Mouse (Mus musculus): Measurements from ENCODE around the gene Epb41l5. TPM values are rescaled to one million over a fixed set of nuclear protein-coding genes. Genes with fewer than 3 reads are reported as not detected.

Epb41l5 gene
- polyA plus RNA-seq, 1 experiment from 2014 or later: 49.9 TPM

DNA sequence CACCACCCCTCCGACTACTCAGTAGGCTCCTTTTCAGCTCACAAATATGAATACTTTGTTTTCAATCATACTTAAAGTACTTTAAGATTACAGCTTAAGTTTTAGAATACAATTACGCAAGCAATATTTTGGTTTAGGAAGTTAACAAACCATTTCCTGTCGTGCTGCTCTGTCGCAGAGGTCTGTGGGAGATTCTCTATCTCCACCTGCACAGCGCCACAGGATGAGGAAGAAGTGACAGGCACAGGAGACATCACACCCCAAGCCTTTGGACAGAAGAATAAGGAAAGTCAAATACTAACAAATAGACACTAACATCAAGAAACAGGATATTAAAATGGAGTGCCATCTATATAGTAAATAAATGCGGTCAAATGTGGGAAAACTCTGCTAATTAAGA lies 49.9 kb downstream of the Epb41l5 start:
- H3K36me3 ChIP-seq (ENCODE audit: insufficient read depth): peaks cover 28% of the 10 kb centered on the region
- H3K4me1 ChIP-seq (ENCODE audit: insufficient read depth): no peaks in the 10 kb centered on the region
- no peak overlapping the region for H3K9ac ChIP-seq
- H3K27ac ChIP-seq (ENCODE audit: low read depth): no peak overlapping the region
- DNase-seq (no peak), ATAC-seq (ENCODE audit: insufficient read depth) (no peak)
- no peaks in the 10 kb centered on the region for H3K9me3 ChIP-seq (ENCODE audit: low read depth, low read length)
- TF ChIP-seq CTCF (IDR thresholded peaks at IDR 0.05; ENCODE audit: low read depth): no peak
- H3K4me3 ChIP-seq (ENCODE audit: low read depth, low read length): no peak overlapping the region
- 71% methylated on average over 6 of the region's 6 CpGs for WGBS
- H3K4me2 ChIP-seq: no peak overlapping the region
- H3K27me3 ChIP-seq (ENCODE audit: insufficient read depth, low read length): no peaks in the 10 kb centered on the region

DNA sequence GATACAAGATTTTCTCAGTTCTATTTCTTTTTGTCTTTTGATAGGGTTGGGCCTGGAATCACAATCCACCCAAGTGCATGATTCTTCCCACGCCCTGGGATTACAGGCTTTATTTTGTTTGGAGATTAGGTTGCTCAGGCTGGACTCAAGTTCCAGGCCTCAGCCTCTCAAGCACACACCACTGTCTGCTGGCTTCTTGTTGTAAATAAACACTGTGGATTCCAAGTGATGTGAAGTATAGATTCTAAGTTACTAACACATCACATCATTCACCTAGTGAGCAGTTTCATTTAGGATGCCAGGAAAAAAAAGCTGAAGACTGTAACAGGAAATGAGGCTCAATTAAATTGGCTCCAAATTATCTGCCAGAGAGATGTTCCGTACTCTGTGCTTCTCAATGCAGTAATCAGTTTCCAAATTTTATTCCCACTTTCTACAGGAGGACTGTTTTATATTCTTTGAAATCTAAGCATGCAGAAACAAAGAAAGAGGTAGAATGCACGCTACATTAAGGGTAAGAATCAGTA lies 51.8 kb downstream of the Epb41l5 start:
- H3K36me3 ChIP-seq (ENCODE audit: insufficient read depth): peaks cover 24% of the 10 kb centered on the region; the same call in 1 of the 2 replicates
- H3K9me3 ChIP-seq (ENCODE audit: low read depth, low read length): no peaks in the 10 kb centered on the region
- WGBS: 47% methylated on average over 3 of the region's 3 CpGs
- no peak overlapping the region for H3K4me2 ChIP-seq
- peak; percentile 79 for DNase-seq
- H3K4me3 ChIP-seq (ENCODE audit: low read depth, low read length): no peak overlapping the region
- H3K27ac ChIP-seq (ENCODE audit: low read depth): peak overlapping the region; percentile 63
- peak; percentile 78 for ATAC-seq (ENCODE audit: insufficient read depth)
- TF ChIP-seq CTCF (IDR thresholded peaks at IDR 0.05; ENCODE audit: low read depth): no peak
- H3K9ac ChIP-seq: no peak overlapping the region
- no peaks in the 10 kb centered on the region for H3K4me1 ChIP-seq (ENCODE audit: insufficient read depth)
- H3K27me3 ChIP-seq (ENCODE audit: insufficient read depth, low read length): no peaks in the 10 kb centered on the region

DNA sequence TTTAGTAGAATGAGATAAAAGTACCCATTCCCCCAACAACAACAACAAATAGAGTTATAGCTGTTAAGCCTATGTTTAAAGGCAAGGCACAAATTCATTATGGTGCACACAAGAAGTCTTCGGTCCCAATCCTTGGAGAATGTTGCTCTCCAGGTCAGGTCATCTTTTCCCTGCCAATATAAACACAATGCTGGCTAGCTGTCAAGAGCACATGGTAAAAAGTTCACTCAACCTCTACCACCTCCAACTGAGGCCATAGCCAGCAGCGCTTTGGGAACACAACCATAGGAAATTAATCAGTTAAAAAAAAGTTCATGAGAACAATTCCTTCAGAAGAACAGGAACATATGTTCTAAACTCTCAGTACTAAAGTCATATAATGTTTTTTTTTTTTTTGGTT lies 58.8 kb downstream of the Epb41l5 start:
- no peak for TF ChIP-seq CTCF (IDR thresholded peaks at IDR 0.05; ENCODE audit: low read depth)
- Histone ChIP-seq H3K4me3 (ENCODE audit: low read depth, low read length) (no peak overlapping the region), H3K9ac (no peak overlapping the region), H3K27me3 (ENCODE audit: insufficient read depth, low read length) (no peaks in the 10 kb centered on the region), H3K4me2 (no peak overlapping the region), H3K4me1 (ENCODE audit: insufficient read depth) (no peaks in the 10 kb centered on the region), H3K36me3 (ENCODE audit: insufficient read depth) (0 out of 2 replicates have a peak, but pooled peaks cover 5% of the 10 kb centered on the region), H3K9me3 (ENCODE audit: low read depth, low read length) (no peaks in the 10 kb centered on the region), H3K27ac (ENCODE audit: low read depth) (no peak overlapping the region)
- ATAC-seq (ENCODE audit: insufficient read depth) (no peak), DNase-seq (peak; percentile 43)
- WGBS: 63% methylated on average over 2 of the region's 2 CpGs

DNA sequence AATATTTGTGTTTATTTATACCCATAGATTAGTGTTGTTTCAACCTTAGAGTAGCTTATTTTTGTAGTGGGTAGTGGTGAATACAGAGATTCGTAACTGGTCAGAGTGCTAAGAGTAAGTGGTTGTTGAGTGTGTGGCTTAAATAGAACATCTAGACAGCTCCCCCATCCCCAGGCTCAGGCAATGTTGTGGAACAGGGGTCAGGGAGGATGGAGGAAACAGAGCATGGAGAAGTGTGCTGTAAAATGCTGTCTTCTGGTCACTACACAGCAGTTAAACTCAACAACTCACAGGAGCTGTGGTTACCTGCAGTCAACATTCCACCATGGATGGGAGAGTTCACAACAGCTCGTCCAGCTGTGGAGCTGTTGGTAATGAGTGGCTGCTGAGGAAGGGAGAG lies 63.8 kb downstream of the Epb41l5 start:
- H3K9me3 ChIP-seq (ENCODE audit: low read depth, low read length): no peaks in the 10 kb centered on the region
- H3K27ac ChIP-seq (ENCODE audit: low read depth): no peak overlapping the region
- ATAC-seq (ENCODE audit: insufficient read depth) (no peak), DNase-seq (no peak)
- H3K36me3 ChIP-seq (ENCODE audit: insufficient read depth): peaks cover 4% of the 10 kb centered on the region; the same call in 1 of the 2 replicates
- H3K4me2 ChIP-seq: no peak overlapping the region
- no peaks in the 10 kb centered on the region for H3K27me3 ChIP-seq (ENCODE audit: insufficient read depth, low read length)
- 81% methylated on average over 2 of the region's 2 CpGs for WGBS
- H3K4me1 ChIP-seq (ENCODE audit: insufficient read depth): no peaks in the 10 kb centered on the region
- H3K9ac ChIP-seq: no peak overlapping the region
- no peak for TF ChIP-seq CTCF (IDR thresholded peaks at IDR 0.05; ENCODE audit: low read depth)
- no peak overlapping the region for H3K4me3 ChIP-seq (ENCODE audit: low read depth, low read length)

DNA sequence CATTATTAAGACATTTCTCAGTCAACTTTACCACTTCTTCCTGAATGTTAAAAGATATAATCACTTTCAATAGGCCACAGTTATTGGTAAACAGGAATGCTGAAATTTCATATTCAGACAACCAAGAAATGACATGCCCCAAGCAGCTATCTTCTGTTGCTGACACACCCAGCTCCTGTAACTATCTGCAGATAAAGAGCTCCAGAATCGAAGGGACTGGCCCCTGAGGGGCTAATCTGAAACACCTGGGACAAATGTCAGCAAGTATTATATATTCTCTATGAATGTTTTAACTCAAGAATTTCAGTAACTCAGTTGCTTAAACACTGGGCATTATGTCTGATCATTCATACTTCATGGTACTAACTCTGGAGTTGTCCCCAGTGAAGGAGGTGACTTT lies 78.7 kb downstream of the Epb41l5 start:
- Histone ChIP-seq H3K36me3 (ENCODE audit: insufficient read depth) (peaks cover 18% of the 10 kb centered on the region; the same call in 1 of the 2 replicates), H3K27ac (ENCODE audit: low read depth) (no peak overlapping the region), H3K4me3 (ENCODE audit: low read depth, low read length) (no peak overlapping the region), H3K27me3 (ENCODE audit: insufficient read depth, low read length) (no peaks in the 10 kb centered on the region), H3K9me3 (ENCODE audit: low read depth, low read length) (no peaks in the 10 kb centered on the region), H3K4me1 (ENCODE audit: insufficient read depth) (no peaks in the 10 kb centered on the region), H3K9ac (no peak overlapping the region), H3K4me2 (no peak overlapping the region)
- TF ChIP-seq CTCF (IDR thresholded peaks at IDR 0.05; ENCODE audit: low read depth): no peak
- ATAC-seq (ENCODE audit: insufficient read depth) (no peak), DNase-seq (no peak)
- WGBS: 61% methylated on average over 1 of the region's 1 CpGs

DNA sequence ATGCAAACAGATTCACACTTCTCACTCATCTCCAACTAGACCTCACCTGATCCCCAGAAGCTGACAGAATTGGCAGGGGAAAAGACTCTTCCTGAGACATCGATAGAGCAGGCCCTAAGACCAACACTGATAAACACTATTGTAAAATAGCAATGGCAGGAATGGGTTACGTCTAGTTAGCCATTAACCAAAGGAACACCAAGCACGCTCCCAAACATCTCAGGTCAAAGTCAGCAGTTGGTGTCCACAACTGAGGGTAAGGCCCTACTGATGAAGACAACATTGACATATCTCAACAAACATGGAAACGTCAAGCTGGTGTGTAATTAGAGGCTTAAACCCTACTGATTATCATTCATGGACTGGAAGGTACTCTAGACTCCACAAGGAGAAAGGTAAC lies 83.3 kb downstream of the Epb41l5 start:
- TF ChIP-seq CTCF (IDR thresholded peaks at IDR 0.05; ENCODE audit: low read depth): no peak
- Histone ChIP-seq H3K9me3 (ENCODE audit: low read depth, low read length) (no peaks in the 10 kb centered on the region), H3K4me2 (no peak overlapping the region), H3K4me1 (ENCODE audit: insufficient read depth) (no peaks in the 10 kb centered on the region), H3K4me3 (ENCODE audit: low read depth, low read length) (no peak overlapping the region), H3K27me3 (ENCODE audit: insufficient read depth, low read length) (no peaks in the 10 kb centered on the region), H3K9ac (no peak overlapping the region), H3K36me3 (ENCODE audit: insufficient read depth) (peaks cover 9% of the 10 kb centered on the region; the same call in 1 of the 2 replicates), H3K27ac (ENCODE audit: low read depth) (no peak overlapping the region)
- WGBS: 79% methylated on average over 4 of the region's 4 CpGs
- DNase-seq: no peak
- ATAC-seq (ENCODE audit: insufficient read depth): no peak

DNA sequence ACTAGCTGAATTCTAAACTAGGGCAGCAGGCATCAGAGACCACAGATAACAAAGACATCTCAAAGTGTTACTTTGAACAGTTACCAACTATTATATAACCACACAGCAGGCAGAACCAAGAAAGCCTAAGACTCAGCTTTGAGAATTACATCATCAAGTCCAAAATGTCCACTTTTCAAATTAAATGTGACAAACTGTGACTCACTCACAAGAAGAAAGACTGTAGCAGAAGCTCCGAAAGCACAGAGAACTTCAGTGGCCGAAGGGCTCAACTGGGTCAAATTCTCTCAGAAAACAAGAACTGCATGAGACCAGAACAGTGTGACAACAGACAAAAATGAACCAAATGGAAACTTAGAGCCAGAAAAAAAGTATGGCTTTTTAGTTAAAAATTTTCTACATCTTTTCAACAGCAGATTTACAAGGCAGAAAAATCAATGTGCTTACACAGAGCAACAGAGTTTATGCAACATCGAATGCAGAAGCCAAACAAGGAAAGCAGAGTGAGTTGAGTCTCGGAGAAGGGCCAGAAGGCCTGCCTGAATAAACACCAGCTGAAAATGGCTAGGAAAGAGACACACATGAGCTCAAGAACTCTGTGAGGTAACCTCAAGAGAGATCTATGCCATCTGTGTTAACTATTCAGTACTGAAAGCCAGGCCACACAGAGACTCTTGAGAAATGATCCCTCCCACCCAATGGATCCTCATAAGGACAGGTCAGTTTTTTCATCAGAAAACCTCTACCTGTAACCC lies 91.0 kb downstream of the Epb41l5 start:
- ATAC-seq (ENCODE audit: insufficient read depth): no peak

More for the DNA sequence above, 91.0 kb downstream of the Epb41l5 start:
- no peaks in the 10 kb centered on the region for H3K9me3 ChIP-seq (ENCODE audit: low read depth, low read length)
- no peak for TF ChIP-seq CTCF (IDR thresholded peaks at IDR 0.05; ENCODE audit: low read depth)
- peaks cover 11% of the 10 kb centered on the region; the same call in 1 of the 2 replicates for H3K36me3 ChIP-seq (ENCODE audit: insufficient read depth)
- WGBS: 80% methylated on average over 4 of the region's 4 CpGs
- H3K9ac ChIP-seq: no peak overlapping the region
- H3K4me1 ChIP-seq (ENCODE audit: insufficient read depth): no peaks in the 10 kb centered on the region
- H3K27me3 ChIP-seq (ENCODE audit: insufficient read depth, low read length): no peaks in the 10 kb centered on the region
- H3K4me3 ChIP-seq (ENCODE audit: low read depth, low read length): no peak overlapping the region
- H3K4me2 ChIP-seq: no peak overlapping the region
- H3K27ac ChIP-seq (ENCODE audit: low read depth): no peak overlapping the region
- DNase-seq: no peak
